Mouse (Mus musculus): ENCODE measurements around the gene Agpat1.

Gene Agpat1

DNA sequence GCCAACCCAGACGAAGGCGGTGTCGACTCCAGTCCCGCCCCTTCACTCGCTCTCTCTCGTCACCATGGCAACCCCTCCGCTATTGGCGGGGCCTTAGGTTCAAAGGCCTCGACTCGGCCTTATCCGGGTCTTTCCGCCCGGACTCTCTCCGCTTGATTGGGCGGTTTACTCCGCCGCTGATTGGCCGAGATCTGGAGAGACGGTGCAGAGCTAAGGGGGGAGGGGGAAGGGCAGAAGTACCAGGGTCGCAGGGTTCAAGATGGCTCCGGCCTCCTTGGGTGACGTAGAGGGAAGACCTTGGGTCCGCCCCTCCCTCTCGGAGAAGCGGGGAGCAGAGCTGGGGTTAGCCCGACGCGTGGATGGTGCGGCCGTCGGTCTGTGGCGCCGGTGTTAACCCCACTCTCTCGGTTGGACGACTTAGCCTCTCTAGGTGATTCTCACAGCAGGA is at the start of gene Agpat1:
TSS of gene Agpat1 (plus strand) at position 202 of the 448 bp plus-strand sequence.
- DNase-seq (ENCODE audit: low read depth in 1 of 2, low spot score in 2 of 2) = peak; percentile 93 to 95

DNA sequence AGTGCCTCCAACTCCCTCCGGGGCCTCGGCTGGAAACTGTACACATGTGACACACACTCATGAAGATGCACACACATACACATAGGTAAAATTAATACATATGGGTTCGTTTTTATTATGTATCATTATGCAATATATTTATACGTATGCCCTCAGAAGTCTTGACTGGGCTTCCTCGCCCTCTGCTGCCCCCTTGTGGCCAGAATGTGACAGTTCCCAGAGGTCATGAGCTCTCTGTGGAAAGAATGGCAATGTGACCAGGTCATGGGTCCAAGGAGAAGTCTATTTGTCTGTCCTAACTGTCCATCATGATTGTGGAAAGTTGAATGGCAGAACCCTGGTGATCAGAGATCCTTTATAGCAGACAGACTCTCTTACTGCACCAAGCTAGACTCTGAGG is 48.6 kb upstream of the Agpat1 start:
- DNase-seq (ENCODE audit: low read depth in 1 of 2, low spot score in 2 of 2) = peak; percentile 55 to 77

DNA sequence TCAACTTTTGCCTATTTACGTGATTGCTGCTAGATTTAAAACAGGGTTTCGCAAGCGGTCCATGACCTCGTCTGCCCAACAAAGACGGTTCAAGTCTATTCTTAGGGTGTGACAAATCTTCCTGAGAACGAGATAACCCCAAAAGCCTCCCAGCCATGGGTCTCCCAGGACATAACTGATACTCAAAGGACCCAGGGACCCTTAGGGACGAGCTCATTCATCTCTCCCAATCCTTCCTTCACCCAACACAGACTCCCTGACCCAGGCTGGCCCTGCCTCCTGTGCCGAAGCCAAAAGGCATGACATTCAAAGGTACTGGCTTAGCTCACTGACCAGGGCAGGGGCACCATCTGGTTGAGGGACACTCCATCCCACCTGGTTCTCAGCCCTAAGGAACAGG is 47.7 kb upstream of the Agpat1 start:
- DNase-seq (ENCODE audit: low read depth in 1 of 2, low spot score in 2 of 2) = no peak

DNA sequence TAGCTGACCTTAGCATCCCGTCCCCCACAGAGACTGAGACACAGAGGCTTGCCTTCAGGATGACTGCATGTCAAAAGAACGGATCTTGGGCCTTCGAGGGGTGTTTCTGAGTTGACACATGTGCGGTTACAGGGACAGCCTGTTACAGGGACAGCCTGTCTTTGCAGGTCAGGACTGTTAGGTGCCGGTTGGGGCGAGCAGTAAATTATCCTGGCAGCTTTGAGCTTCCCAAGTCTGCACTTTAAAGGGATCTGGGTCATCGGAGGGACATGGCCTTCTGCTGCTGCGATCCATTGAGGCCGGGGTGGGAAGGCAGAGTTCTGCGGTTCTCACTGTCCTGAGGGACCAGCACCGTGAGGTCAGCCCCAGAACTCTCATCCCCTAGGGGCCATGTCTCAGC is 46.7 kb upstream of the Agpat1 start:
- no peak for DNase-seq (ENCODE audit: low read depth in 1 of 2, low spot score in 2 of 2)

DNA sequence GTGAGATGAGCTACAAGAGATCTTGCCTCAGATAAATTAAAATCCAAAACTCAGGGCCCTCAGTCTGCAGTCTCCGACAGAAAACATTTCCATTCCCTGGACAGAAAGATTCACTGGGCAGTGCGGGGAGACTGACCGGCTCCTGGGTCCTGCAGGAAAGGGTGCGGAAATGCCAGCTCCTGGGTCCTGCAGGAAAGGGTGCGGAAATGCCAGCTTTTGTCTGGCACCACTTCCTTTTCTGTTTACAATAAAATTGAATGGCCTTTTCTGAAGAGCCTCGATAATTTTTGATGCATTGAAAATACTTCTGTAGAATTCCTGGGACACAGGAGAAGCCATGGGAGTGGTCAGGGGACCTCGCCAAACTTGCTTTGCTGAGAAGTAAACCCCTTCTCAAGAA is 44.9 kb upstream of the Agpat1 start:
- no peak for DNase-seq (ENCODE audit: low read depth in 1 of 2, low spot score in 2 of 2)

DNA sequence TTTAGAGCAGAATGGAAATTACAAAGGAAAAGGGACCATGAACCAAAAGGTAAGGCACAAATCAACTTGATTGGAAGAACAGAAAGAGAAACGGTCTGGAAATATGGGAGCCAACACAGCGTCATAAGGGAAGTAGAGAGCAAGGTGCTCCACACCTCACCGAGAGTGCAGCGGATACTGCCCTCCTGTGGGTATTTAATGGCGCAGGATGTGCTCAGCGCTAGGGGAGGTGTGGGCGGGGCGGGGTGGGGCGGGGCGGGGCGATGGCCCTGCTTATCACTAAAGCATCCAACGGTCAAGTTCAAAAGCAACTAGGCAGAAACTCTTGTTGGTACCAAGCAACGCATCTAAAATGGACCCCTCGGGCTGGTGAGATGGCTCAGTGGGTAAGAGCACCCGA is 44.2 kb upstream of the Agpat1 start:
- DNase-seq (ENCODE audit: low read depth in 1 of 2, low spot score in 2 of 2) = no peak

DNA sequence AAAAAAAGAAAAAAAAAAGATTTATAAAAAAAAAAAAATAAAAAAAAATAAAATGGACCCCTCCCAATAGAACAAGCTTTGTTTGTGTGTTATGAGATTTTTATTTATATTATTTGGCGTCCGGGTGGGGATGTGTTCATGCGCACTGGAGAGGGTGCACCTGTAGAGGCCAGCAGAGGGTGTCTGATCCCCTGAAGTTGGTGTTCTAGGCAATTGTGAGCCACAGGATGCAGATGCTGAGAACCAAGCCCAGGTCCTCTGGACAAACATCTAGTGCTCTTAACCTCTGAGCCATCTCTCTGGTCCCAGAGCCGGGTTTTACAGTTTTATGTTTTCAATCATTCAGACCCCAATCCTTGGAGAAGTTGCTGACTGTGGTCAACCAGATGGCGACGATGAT is 43.6 kb upstream of the Agpat1 start:
- no peak for DNase-seq (ENCODE audit: low read depth in 1 of 2, low spot score in 2 of 2)

DNA sequence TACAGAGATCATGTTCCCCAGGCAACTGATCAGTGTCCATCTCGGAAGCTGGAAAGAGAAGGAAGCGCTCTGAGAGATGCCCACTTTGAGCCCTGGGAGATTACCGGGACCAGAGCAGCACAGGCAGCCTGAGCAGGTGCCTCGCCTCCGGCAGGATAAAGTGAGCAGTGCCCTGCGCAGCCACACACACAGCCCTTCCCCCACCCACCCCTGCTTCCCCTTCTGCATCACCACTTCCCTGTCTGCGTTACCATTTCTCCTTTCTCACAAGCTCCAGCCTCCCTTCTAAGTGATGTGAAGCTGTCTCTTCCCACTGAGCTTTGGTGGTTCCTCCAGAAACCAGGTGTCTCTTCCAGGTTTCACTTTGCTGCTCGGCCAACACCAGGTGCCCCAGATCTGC is 42.9 kb upstream of the Agpat1 start:
- peak in 1 of 2 experiments; percentile 27 for DNase-seq (ENCODE audit: low read depth in 1 of 2, low spot score in 2 of 2)

DNA sequence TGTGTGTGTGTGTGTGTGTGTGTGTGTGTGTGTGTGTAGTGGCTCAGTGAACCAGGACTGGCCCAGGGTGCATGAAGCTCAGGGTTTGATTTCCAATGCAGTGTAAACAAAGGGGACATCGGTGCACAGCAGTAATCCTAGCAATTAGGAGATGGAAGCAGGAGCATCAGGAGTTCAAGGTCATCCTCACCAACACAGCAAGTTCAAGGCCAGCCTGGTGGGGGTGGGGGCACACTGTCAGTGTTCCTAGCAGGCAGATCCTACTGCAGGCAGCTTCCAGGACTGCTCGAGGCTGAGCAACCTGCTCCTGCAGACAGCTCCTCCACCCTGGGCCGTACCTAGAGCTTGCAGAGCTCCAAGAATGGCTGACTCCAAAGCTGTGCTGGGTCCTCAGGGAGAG is 41.5 kb upstream of the Agpat1 start:
- no peak for DNase-seq (ENCODE audit: low read depth in 1 of 2, low spot score in 2 of 2)

DNA sequence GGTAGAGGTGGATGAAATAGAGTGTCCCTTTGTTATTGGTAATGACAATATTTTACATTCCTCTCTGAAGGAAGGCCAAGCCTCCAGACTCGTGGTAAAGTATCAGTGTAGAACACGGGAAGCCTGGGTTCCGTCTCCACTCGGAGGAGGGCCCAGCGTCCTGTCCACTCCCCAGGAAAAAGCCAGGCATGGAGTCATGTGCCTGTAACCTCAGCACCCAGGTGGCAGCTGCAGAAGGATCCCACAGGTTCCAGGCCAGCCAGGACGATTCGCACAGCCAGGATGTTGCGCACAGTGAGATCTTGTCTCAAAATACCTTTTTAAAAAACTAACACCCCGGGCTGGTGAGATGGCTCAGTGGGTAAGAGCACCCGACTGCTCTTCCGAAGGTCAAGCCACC is 40.7 kb upstream of the Agpat1 start:
- DNase-seq (ENCODE audit: low read depth in 1 of 2, low spot score in 2 of 2) = no peak

DNA sequence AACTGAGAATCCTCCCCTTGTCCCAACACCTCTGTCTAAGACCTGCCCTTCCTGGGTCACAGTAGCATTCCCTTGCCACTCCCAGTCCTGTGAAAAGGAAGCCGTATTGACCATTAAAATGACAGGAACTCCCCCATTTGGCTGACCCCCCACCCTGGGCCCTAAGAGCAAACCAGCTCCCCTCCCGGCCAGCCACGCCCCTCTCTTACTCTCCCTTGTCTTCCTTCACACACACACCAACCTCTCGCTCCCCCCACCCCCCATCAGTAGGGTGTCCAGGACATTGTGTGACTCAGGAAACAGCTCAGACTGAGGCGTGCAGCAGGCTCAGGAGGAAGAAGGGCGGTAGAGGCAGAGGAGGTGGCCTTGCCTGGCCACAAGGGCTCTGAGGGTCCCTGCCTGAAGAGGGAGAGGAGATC is 40.0 kb upstream of the Agpat1 start, which contains the start of gene Notch4:
TSS of gene Notch4 (plus strand) at position 266 of the 419 bp plus-strand sequence.
- no peak for DNase-seq (ENCODE audit: low read depth in 1 of 2, low spot score in 2 of 2)

DNA sequence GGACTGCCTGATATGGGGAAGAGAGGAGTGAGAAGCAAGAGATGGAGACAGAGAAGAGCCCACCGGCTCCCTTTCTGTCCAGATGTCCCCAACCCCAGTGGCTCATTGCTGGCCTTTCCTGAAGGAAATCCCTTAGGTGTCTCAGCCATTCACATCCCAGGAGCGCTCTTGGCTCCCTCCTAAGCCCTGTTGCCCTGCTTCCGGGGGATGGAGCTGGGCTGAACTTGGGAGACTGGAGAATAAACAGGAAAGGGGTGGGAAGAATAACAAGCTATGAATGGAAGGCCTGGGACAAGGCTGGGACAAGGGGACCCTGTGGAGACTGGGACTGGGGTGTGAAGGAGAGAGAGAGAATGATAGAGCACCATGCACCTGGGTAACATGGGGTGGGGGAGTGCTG is 39.3 kb upstream of the Agpat1 start:
- no peak for DNase-seq (ENCODE audit: low read depth in 1 of 2, low spot score in 2 of 2)

DNA sequence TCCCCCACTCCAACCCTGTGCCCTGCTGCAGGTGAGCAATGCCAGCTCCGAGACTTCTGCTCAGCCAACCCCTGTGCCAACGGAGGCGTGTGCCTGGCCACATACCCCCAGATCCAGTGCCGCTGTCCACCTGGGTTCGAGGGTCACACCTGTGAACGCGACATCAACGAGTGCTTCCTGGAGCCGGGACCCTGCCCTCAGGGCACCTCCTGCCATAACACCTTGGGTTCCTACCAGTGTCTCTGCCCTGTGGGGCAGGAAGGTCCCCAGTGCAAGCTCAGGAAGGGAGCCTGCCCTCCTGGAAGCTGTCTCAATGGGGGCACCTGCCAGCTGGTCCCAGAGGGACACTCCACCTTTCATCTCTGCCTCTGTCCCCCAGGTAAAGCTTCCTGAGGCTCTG is 36.8 kb upstream of the Agpat1 start:
- no peak for DNase-seq (ENCODE audit: low read depth in 1 of 2, low spot score in 2 of 2)

DNA sequence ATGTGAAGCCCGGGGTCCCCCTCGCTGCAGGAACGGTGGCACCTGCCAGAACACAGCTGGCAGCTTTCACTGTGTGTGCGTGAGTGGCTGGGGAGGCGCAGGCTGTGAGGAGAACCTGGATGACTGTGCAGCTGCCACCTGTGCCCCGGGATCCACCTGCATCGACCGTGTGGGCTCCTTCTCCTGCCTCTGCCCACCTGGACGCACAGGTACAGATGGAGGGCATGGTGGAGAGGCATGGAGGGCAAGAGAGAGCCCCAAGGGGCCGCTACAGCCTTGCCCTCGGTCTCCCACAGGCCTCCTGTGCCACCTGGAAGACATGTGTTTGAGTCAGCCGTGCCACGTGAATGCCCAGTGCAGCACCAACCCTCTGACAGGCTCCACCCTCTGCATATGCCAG is 35.6 kb upstream of the Agpat1 start:
- DNase-seq (ENCODE audit: low read depth in 1 of 2, low spot score in 2 of 2) = no peak

DNA sequence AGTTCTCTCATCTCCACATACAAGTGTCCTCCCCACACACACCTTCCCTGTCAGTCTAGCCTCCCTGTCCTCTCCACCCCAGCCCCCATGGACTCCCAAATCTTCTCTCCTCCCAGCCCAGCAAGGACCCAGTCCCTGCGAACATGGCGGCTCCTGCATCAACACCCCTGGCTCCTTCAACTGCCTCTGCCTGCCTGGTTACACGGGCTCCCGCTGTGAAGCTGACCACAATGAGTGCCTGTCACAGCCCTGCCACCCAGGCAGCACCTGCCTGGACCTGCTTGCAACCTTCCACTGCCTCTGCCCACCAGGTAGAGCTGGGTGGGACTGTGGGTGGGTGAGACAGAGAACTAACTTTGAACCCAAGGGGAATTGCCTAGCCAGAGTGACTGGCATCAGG is 34.1 kb upstream of the Agpat1 start:
- no peak for DNase-seq (ENCODE audit: low read depth in 1 of 2, low spot score in 2 of 2)

DNA sequence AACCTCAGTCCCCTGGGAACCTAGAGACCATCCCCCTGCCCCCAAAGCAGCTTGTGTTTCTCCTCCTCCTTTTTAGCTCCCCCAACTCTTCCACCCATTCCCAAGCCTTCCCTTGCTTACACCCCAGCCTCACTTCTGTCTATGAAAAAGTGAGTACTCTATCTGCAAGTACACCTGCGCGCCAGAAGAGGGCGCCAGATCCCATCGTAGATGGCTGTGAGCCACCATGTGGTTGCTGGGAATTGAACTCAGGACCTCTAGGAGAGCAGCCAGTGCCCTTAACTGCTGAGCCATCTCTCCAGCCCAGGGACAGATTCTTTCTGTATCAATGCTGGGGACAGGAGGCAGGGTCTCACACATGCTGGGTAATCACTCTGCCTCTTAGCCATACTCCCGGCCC is 32.2 kb upstream of the Agpat1 start:
- DNase-seq (ENCODE audit: low read depth in 1 of 2, low spot score in 2 of 2) = no peak

DNA sequence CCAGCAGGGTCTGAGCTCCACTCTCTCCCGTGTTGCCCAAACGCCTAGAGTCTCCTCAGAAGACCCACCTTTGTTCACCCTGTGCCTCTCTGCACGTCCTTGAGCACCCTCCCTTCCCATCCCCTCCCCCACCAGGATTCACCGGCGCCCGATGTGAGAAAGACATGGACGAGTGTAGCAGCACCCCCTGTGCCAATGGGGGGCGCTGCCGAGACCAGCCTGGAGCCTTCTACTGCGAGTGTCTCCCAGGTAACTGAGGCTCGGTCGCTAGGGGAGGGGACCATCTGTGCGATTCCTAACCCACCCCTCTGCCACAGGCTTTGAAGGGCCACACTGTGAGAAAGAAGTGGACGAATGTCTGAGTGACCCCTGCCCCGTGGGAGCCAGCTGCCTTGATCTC is 31.7 kb upstream of the Agpat1 start:
- no peak for DNase-seq (ENCODE audit: low read depth in 1 of 2, low spot score in 2 of 2)

DNA sequence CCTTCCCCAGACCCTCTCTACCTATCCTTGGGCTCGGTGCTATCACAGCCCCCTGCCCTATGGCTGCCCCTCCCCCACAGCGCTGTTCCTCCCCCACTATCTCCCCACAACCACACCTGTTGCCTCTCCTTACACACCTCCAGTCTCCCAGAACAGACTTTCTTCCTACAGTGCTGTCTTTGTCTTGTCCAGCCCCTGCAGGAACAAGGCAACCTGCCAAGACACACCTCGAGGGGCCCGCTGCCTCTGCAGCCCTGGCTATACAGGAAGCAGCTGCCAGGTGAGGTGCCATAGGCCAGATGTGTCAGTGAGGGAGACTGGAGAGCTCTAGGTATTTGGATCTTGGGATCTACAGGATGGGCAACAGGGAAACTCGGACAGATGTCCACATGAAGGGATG is 27.5 kb upstream of the Agpat1 start:
- no peak for DNase-seq (ENCODE audit: low read depth in 1 of 2, low spot score in 2 of 2)

DNA sequence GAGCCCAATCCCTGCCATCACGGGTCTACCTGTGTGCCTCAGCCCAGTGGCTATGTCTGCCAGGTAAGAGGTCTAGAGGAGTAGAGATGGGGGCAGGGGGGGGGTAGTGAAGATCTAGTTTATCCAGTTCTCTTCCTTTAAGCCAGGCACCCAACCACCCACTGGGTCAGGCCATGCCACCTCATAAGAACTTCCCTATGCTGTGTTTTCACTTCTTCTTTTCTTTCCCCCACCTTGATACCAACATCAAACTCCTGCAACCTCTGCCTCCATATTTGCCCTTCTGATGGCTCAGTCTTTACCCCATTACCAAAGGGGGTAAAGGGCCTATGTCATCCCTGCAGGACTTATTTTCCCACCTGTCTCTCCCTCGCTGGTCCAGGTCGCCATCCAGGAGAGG is 26.0 kb upstream of the Agpat1 start:
- DNase-seq (ENCODE audit: low read depth in 1 of 2, low spot score in 2 of 2) = no peak

DNA sequence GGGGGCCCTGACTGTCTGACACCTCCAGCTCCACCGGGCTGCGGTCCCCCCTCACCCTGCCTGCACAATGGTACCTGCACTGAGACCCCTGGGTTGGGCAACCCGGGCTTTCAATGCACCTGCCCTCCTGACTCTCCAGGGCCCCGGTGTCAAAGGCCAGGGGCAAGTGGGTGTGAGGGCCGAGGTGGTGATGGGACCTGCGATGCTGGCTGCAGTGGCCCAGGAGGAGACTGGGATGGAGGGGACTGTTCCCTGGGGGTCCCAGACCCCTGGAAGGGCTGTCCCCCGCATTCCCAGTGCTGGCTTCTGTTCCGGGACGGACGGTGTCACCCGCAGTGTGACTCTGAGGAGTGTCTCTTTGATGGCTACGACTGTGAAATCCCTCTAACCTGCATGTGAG is 21.5 kb upstream of the Agpat1 start:
- DNase-seq (ENCODE audit: low read depth in 1 of 2, low spot score in 2 of 2) = no peak

DNA sequence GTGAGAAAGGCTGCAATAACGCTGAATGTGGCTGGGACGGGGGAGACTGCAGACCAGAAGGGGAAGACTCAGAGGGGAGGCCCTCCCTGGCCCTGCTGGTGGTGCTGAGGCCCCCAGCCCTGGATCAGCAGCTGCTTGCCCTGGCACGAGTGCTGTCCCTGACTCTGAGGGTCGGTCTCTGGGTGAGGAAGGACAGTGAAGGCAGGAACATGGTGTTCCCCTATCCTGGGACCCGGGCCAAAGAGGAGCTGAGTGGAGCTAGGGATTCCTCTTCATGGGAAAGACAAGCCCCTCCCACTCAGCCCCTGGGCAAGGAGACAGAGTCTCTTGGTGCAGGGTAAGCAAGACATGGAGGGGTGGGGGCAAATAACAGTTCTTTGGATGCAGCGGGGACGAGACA is 20.7 kb upstream of the Agpat1 start:
- DNase-seq (ENCODE audit: low read depth in 1 of 2, low spot score in 2 of 2) = no peak

DNA sequence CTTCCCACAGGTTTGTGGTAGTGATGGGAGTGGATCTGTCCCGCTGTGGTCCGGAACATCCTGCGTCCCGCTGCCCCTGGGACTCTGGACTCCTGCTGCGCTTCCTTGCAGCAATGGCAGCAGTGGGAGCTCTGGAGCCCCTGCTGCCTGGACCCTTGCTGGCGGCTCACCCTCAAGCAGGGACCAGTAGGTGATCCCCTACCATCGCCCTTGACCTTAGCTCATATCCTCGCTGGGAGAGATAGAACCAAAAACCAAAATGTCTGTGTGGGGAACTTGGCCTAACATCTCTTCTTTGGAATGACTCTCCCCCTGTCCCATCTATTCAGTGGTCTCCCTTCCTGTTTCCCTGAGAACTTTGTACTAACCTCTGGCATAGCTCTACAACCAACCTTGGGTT is 20.2 kb upstream of the Agpat1 start:
- no peak for DNase-seq (ENCODE audit: low read depth in 1 of 2, low spot score in 2 of 2)

DNA sequence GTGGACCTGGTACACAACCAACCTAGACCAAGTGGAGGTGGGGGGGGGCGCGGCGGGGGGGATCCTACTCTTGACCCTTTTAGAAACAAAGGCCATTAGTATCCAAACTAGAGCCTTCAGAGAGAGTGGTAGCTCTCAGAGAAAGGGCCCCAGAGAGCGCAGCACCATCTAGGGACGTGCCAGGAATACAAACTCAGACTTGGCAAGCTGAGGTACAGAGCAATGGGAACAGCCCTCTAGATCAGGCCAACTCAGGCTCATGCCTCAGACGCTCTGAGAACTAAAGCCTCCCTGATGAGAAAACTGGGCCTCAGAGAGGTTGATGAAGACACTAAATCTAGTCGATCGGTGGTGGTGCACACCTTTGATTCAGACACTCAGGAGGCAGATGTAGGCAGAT is 18.9 kb upstream of the Agpat1 start:
- no peak for DNase-seq (ENCODE audit: low read depth in 1 of 2, low spot score in 2 of 2)

All from monocyte, adult 2 months (primary cell).